Mouse (Mus musculus) CH12.LX (cell line): Measurements from ENCODE around the gene Aspm. TPM values are rescaled to one million over a fixed set of nuclear protein-coding genes. Genes with fewer than 3 reads are reported as not detected.

Experiments
- DNase-seq: peaks from one replicate; pipeline ENCODE4 v3.0.0-alpha.2; 2013; ENCODE audit errors: extremely low read depth
- H3K27ac ChIP-seq: 2 replicates; pipeline ENCODE4 v1.5.1; 2012; ENCODE audit warnings: low read depth, mild to moderate bottlenecking, control low read depth, moderate library complexity; ENCODE audit not compliant: insufficient read depth
- H3K27me3 ChIP-seq: replicated peaks from 2 replicates; pipeline ENCODE3; 2012; ENCODE audit warnings: inconsistent platforms
- H3K36me3 ChIP-seq, 2 experiments: replicated peaks in 1 of 2; 2 replicates each; pipeline versions ENCODE3 to v1.6.1; 2012; ENCODE audit warnings: inconsistent platforms in 1 of 2, low read length in 1 of 2, mild to moderate bottlenecking in 1 of 2, mixed read lengths in 1 of 2, moderate library complexity in 1 of 2; ENCODE audit not compliant: control insufficient read depth in 1 of 2, insufficient read depth in 1 of 2
- H3K4me1 ChIP-seq, 2 experiments: 2 replicates each; pipeline ENCODE4 v1.6.1; 2012; ENCODE audit warnings: inconsistent platforms in 1 of 2, moderate library complexity in 1 of 2; ENCODE audit not compliant: insufficient read depth in 2 of 2, control insufficient read depth in 1 of 2
- H3K4me2 ChIP-seq: 2 replicates; pipeline ENCODE4 v1.6.1; 2012; ENCODE audit warnings: low read depth, mild to moderate bottlenecking, control low read depth; ENCODE audit not compliant: poor library complexity, insufficient read depth, severe bottlenecking
- H3K4me3 ChIP-seq, 3 experiments: fragments of 150-350 bp in 1 of 3; sonication (generic) in 1 of 3; replicated peaks in 1 of 3; 2 replicates each; pipeline versions ENCODE3 to v1.5.1; 2011 to 2012; ENCODE audit warnings: low read depth in 2 of 3, low read length in 2 of 3, mild to moderate bottlenecking in 2 of 3, moderate library complexity in 2 of 3, control low read depth in 1 of 3, improper control_type of control experiment in 1 of 3, inconsistent platforms in 1 of 3, mixed read lengths in 1 of 3; ENCODE audit not compliant: poor library complexity in 1 of 3
- H3K79me2 ChIP-seq: replicated peaks from 2 replicates; pipeline ENCODE4 v1.6.1; 2012; ENCODE audit warnings: mild to moderate bottlenecking, moderate library complexity; ENCODE audit not compliant: control insufficient read depth, poor library complexity, insufficient read depth, severe bottlenecking; ENCODE audit errors: extremely low read depth
- H3K9ac ChIP-seq: 2 replicates; pipeline ENCODE4 v1.6.1; 2012; ENCODE audit warnings: low read depth, mild to moderate bottlenecking, control low read depth, moderate library complexity; ENCODE audit not compliant: insufficient read depth
- H3K9me3 ChIP-seq: replicated peaks from 2 replicates; pipeline ENCODE3; 2012; ENCODE audit warnings: low read length, inconsistent platforms, mixed read lengths
- BHLHE40 ChIP-seq: IDR thresholded peaks from 2 replicates; pipeline ENCODE4 v1.6.1; 2011; ENCODE audit warnings: mild to moderate bottlenecking, low read depth, low read length, improper control_type of control experiment
- CHD1 ChIP-seq: IDR thresholded peaks from 2 replicates; pipeline ENCODE4 v1.6.1; 2012; ENCODE audit warnings: low read depth, low read length, improper control_type of control experiment, inconsistent platforms
- CHD2 ChIP-seq: IDR thresholded peaks from 2 replicates; pipeline ENCODE4 v1.6.1; 2011; ENCODE audit warnings: low read length, improper control_type of control experiment
- E2F4 ChIP-seq: IDR thresholded peaks from 2 replicates; pipeline ENCODE4 v1.6.1; 2011; ENCODE audit warnings: low read depth, low read length, improper control_type of control experiment; ENCODE audit not compliant: insufficient replicate concordance
- ELF1 ChIP-seq: IDR thresholded peaks from 2 replicates; pipeline ENCODE4 v1.6.1; 2014; ENCODE audit warnings: low read depth, mild to moderate bottlenecking, inconsistent platforms, low read length, improper control_type of control experiment
- ETS1 ChIP-seq: conservative IDR thresholded peaks from 2 replicates; pipeline ENCODE4 v1.6.1; 2012; ENCODE audit warnings: low read depth, mild to moderate bottlenecking, inconsistent platforms, low read length, improper control_type of control experiment, moderate library complexity
- GABPA ChIP-seq: IDR thresholded peaks from 2 replicates; pipeline ENCODE4 v1.6.1; 2012; ENCODE audit warnings: low read depth, low read length, improper control_type of control experiment, inconsistent platforms; ENCODE audit not compliant: insufficient replicate concordance
- HCFC1 ChIP-seq: IDR thresholded peaks from 2 replicates; pipeline ENCODE4 v1.6.1; 2012; ENCODE audit warnings: low read depth, mild to moderate bottlenecking, inconsistent platforms, low read length, improper control_type of control experiment
- IRF4 ChIP-seq: IDR thresholded peaks from 2 replicates; pipeline ENCODE4 v1.6.1; 2014; ENCODE audit warnings: low read depth, mild to moderate bottlenecking, inconsistent platforms, low read length, improper control_type of control experiment
- JUN ChIP-seq: IDR thresholded peaks from 2 replicates; pipeline ENCODE4 v1.6.1; 2011; ENCODE audit warnings: low read depth, mild to moderate bottlenecking, low read length, improper control_type of control experiment, moderate library complexity; ENCODE audit not compliant: insufficient read depth
- JUND ChIP-seq: conservative IDR thresholded peaks from 2 replicates; pipeline ENCODE4 v1.6.1; 2011; ENCODE audit warnings: low read depth, low read length, improper control_type of control experiment
- KAT2A ChIP-seq: IDR thresholded peaks from 2 replicates; pipeline ENCODE4 v1.6.1; 2012; ENCODE audit warnings: low read length, improper control_type of control experiment, inconsistent platforms; ENCODE audit not compliant: insufficient replicate concordance
- MAX ChIP-seq: IDR thresholded peaks from 2 replicates; pipeline ENCODE4 v1.6.1; 2011; ENCODE audit warnings: low read length, improper control_type of control experiment
- MEF2A ChIP-seq: IDR thresholded peaks from 2 replicates; pipeline ENCODE4 v1.6.1; 2014; ENCODE audit warnings: low read depth, mild to moderate bottlenecking, inconsistent platforms, low read length, improper control_type of control experiment, borderline replicate concordance
- MXI1 ChIP-seq: IDR thresholded peaks from 2 replicates; pipeline ENCODE4 v1.6.1; 2011; ENCODE audit warnings: mild to moderate bottlenecking, low read depth, low read length, improper control_type of control experiment
- MYC ChIP-seq: IDR thresholded peaks from 2 replicates; pipeline ENCODE4 v1.6.1; 2011; ENCODE audit warnings: low read depth, mild to moderate bottlenecking, improper control_type of control experiment, low read length
- NELFE ChIP-seq: IDR thresholded peaks from 2 replicates; pipeline ENCODE4 v1.6.1; 2011; ENCODE audit warnings: low read depth, low read length, improper control_type of control experiment
- NRF1 ChIP-seq: IDR thresholded peaks from 2 replicates; pipeline ENCODE4 v1.6.1; 2014; ENCODE audit warnings: low read depth, mild to moderate bottlenecking, inconsistent platforms, low read length, improper control_type of control experiment, moderate library complexity
- PAX5 ChIP-seq: IDR thresholded peaks from 2 replicates; pipeline ENCODE4 v1.6.1; 2012; ENCODE audit warnings: low read length, inconsistent platforms, mixed read lengths
- POLR2A ChIP-seq: IDR thresholded peaks from 2 replicates; pipeline ENCODE4 v1.6.1; 2011; ENCODE audit warnings: low read depth, mild to moderate bottlenecking, improper control_type of control experiment, low read length
- POLR2AphosphoS2 ChIP-seq: IDR thresholded peaks from 2 replicates; pipeline ENCODE4 v1.6.1; 2011; ENCODE audit warnings: low read depth, low read length, improper control_type of control experiment
- RAD21 ChIP-seq: IDR thresholded peaks from 2 replicates; pipeline ENCODE4 v1.6.1; 2011; ENCODE audit warnings: low read depth, mild to moderate bottlenecking, low read length, improper control_type of control experiment, moderate library complexity
- SIN3A ChIP-seq: IDR thresholded peaks from 2 replicates; pipeline ENCODE4 v1.6.1; 2012; ENCODE audit warnings: low read length, improper control_type of control experiment, inconsistent platforms
- TBP ChIP-seq: conservative IDR thresholded peaks from 2 replicates; pipeline ENCODE4 v1.6.1; 2011; ENCODE audit warnings: low read depth, low read length, improper control_type of control experiment
- TCF12 ChIP-seq: IDR thresholded peaks from 2 replicates; pipeline ENCODE4 v1.6.1; 2014; ENCODE audit warnings: low read depth, mild to moderate bottlenecking, inconsistent platforms, low read length, improper control_type of control experiment
- UBTF ChIP-seq: IDR thresholded peaks from 2 replicates; pipeline ENCODE4 v1.6.1; 2012; ENCODE audit warnings: low read depth, mild to moderate bottlenecking, inconsistent platforms, low read length, improper control_type of control experiment, moderate library complexity
- USF1 ChIP-seq: IDR thresholded peaks from 2 replicates; pipeline ENCODE4 v1.6.1; 2014; ENCODE audit warnings: low read depth, mild to moderate bottlenecking, inconsistent platforms, low read length, improper control_type of control experiment
- USF2 ChIP-seq: conservative IDR thresholded peaks from 2 replicates; pipeline ENCODE4 v1.6.1; 2011; ENCODE audit warnings: low read depth, low read length, improper control_type of control experiment
- ZC3H11A ChIP-seq: IDR thresholded peaks from 2 replicates; pipeline ENCODE4 v1.6.1; 2012; ENCODE audit warnings: low read depth, mild to moderate bottlenecking, inconsistent platforms, low read length, improper control_type of control experiment
- ZMIZ1 ChIP-seq: IDR thresholded peaks from 2 replicates; pipeline ENCODE4 v1.6.1; 2012; ENCODE audit warnings: low read depth, mild to moderate bottlenecking, inconsistent platforms, low read length, improper control_type of control experiment
- ZNF384 ChIP-seq: IDR thresholded peaks from 2 replicates; pipeline ENCODE4 v1.6.1; 2012; ENCODE audit warnings: low read depth, low read length, improper control_type of control experiment, inconsistent platforms
- dilution Hi-C: fragments of 300-500 bp; cut with MboI; formaldehyde crosslinking; loops from 2 replicates; pipeline ENCODE4 v1.14.3; 2020; ENCODE audit warnings: low sequenced_read_pairs; ENCODE audit not compliant: extremely low pct_unique_long_range_greater_than_20kb, extremely low pct_ligation_motif_present
- in situ Hi-C: fragments of 300-500 bp; cut with MboI; formaldehyde crosslinking; loops from 3 replicates; pipeline ENCODE4 v1.14.3; 2019; ENCODE audit warnings: low sequenced_read_pairs, low pct_ligation_motif_present, low pct_unique_long_range_greater_than_20kb, mixed read lengths
- polyA plus RNA-seq: library from polyadenylated mRNA; unstranded; fragments of >175 nt; gene quantifications from 2 replicates; pipeline ENCODE4 v1.2.1, GENCODE M21; 2012; ENCODE audit warnings: low read depth; ENCODE audit not compliant: insufficient read length
- total RNA-seq, 2 experiments: library from RNA; depleted of rRNA; stranded (reverse); fragments of 300-350 nt in 1 of 2; fragments of >200 nt in 1 of 2; gene quantifications; 2 replicates each; pipeline ENCODE4 v1.2.3; 2012 to 2014

Aspm gene
- total RNA-seq (2012; rRNA removed) (19.6 and 20.6 TPM in 2 replicates), total RNA-seq (2014; rRNA removed) (19.5 and 20.2 TPM in 2 replicates), polyA plus RNA-seq (18.3 and 19.6 TPM in 2 replicates)

DNA sequence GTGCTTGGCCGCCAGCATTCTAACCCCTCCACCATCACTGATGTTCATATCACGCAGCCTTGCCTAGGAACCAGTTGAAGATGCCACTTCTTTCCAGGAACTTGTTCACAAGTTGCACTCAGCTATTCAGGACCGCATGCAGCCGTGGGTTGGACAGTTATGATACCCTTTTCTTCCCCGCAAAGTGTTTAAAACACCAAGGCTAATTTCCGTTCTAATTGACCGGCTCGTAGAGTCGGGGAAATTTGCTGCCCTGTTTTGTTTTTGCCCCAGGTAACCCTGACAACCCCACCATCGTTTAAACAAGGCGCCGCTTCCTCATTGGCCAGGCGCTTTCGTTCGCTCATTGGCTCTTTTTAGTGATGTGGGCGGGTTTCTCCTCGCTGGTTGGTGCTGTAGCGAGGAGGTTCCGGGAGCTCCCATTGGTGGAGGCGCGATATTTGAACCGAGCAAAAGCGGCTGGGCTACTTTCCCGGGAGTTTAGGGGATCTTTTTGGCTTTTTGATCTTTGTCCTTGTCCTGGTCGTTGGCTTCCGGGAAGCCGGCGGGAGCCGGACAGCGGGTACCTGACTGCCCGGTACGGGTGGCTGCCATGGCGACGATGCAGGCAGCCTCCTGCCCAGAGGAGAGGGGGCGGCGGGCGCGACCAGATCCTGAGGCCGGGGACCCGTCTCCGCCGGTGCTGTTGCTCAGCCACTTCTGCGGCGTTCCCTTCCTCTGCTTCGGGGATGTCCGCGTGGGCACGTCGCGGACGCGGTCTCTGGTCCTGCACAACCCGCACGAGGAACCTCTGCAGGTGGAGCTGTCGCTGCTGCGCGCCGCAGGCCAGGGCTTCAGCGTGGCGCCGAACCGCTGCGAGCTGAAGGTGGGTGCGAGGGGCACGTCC is at the start of gene Aspm:
Gene Aspm (plus strand): TSS at position 433 of the 886 bp plus-strand sequence.
- Histone ChIP-seq H3K9ac (peak within 1 kb of the TSS; percentile 50), H3K79me2 (peaks cover 12% of the 10 kb centered on the region), H3K36me3 (peaks cover 10 to 25% of the 10 kb centered on the region in 2 experiments), H3K4me3 (peak within 1 kb of the TSS; percentile 78 to 94 (median 86)), H3K27ac (peak within 1 kb of the TSS; percentile 30), H3K4me1 (peaks cover 0 to 29% of the 10 kb centered on the region in 2 experiments; a peak in 2 of 4 replicates), H3K4me2 (peak within 1 kb of the TSS; percentile 87), H3K27me3 (no peaks in the 10 kb centered on the region), H3K9me3 (no peaks in the 10 kb centered on the region)
- TF ChIP-seq ZNF384, result no peak
- no peak for TF ChIP-seq ZC3H11A
- peak; percentile 82 for TF ChIP-seq CHD2
- no peak for TF ChIP-seq ETS1
- 0 out of 2 replicates have a peak, but pooled peaks have one; percentile 6 for TF ChIP-seq NRF1
- TF ChIP-seq RAD21, result no peak
- peak; percentile 92 for TF ChIP-seq MXI1
- peak; percentile 76 for TF ChIP-seq ELF1
- no peak for TF ChIP-seq KAT2A
- no peak for TF ChIP-seq JUN
- TF ChIP-seq UBTF, result no peak; the same call in 1 of the 2 replicates
- peak; percentile 69 for TF ChIP-seq POLR2A
- TF ChIP-seq TCF12, result peak; percentile 21
- TF ChIP-seq TBP, result 0 out of 2 replicates have a peak, but pooled peaks have one; percentile 61
- TF ChIP-seq USF1, result no peak
- TF ChIP-seq BHLHE40, result no peak
- TF ChIP-seq IRF4, result no peak; the same call in 1 of the 2 replicates
- no peak for TF ChIP-seq PAX5
- TF ChIP-seq ZMIZ1, result 0 out of 2 replicates have a peak, but pooled peaks have one; percentile 40
- 0 out of 2 replicates have a peak, but pooled peaks have one; percentile 48 for TF ChIP-seq NELFE
- peak; percentile 90; the same call in 1 of the 2 replicates for TF ChIP-seq E2F4
- 0 out of 2 replicates have a peak, but pooled peaks have one; percentile 22 for TF ChIP-seq CHD1
- TF ChIP-seq MEF2A, result no peak
- 0 out of 2 replicates have a peak, but pooled peaks have one; percentile 40 for TF ChIP-seq MYC
- TF ChIP-seq GABPA, result no peak
- TF ChIP-seq JUND, result no peak
- TF ChIP-seq USF2, result no peak
- no peak; the same call in none of the 2 replicates for TF ChIP-seq MAX
- TF ChIP-seq HCFC1, result peak; percentile 54
- TF ChIP-seq POLR2AphosphoS2, result peak; percentile 23; the same call in 1 of the 2 replicates
- TF ChIP-seq SIN3A, result peak; percentile 97
- peak; percentile 97 for DNase-seq
- in situ Hi-C loops (no loop called here), dilution Hi-C loops (no loop called here)
